Mouse (Mus musculus) forebrain, embryonic 12.5 days (tissue): Measurements from ENCODE around the gene Chd6. TPM values are rescaled to one million over a fixed set of nuclear protein-coding genes. Genes with fewer than 3 reads are reported as not detected.
A peak's percentile ranks its signal among the peaks of the same experiment; 100 is the strongest.

Experiments used
- ATAC-seq: fragments of 200-750 bp; cut with Nextera tagmentation; 2 replicates; pipeline ENCODE4 v1.8.0; 2017; ENCODE audit warnings: moderate TSS enrichment; ENCODE audit not compliant: low FRiP score
- H3K27ac ChIP-seq: fragments of 300-500 bp; sonication (generic); 2 replicates; pipeline ENCODE4 v1.5.1; 2016; ENCODE audit warnings: mild to moderate bottlenecking
- H3K27me3 ChIP-seq: fragments of 300-500 bp; sonication (generic); 2 replicates; pipeline ENCODE4 v1.6.1; 2016; ENCODE audit warnings: mild to moderate bottlenecking
- H3K36me3 ChIP-seq: fragments of 300-500 bp; sonication (generic); replicated peaks from 2 replicates; pipeline ENCODE4 v1.6.1; 2016; ENCODE audit warnings: mild to moderate bottlenecking
- H3K4me1 ChIP-seq: fragments of 300-500 bp; sonication (generic); 2 replicates; pipeline ENCODE4 v1.6.1; 2016
- H3K4me2 ChIP-seq: fragments of 300-500 bp; sonication (generic); 2 replicates; pipeline ENCODE4 v1.6.1; 2016; ENCODE audit warnings: mild to moderate bottlenecking, moderate library complexity
- H3K4me3 ChIP-seq: fragments of 300-500 bp; sonication (generic); replicated peaks from 2 replicates; pipeline ENCODE4 v1.5.1; 2016; ENCODE audit warnings: mild to moderate bottlenecking
- H3K9ac ChIP-seq: fragments of 300-500 bp; sonication (generic); 2 replicates; pipeline ENCODE4 v1.6.1; 2016; ENCODE audit warnings: mild to moderate bottlenecking
- H3K9me3 ChIP-seq: fragments of 300-500 bp; sonication (generic); 2 replicates; pipeline ENCODE4 v1.6.1; 2016
- WGBS: fragments of 180-500 bp; shearing (Covaris S2); methylation state at CpG from one replicate; pipeline ENCODE4 v1.1.7; 2016; 5-methylcytosine and 5-hydroxymethylcytosine counted together
- polyA plus RNA-seq: library from polyadenylated mRNA; unstranded; fragments of >200 nt; fragmentation: Nextera tagmentation; extraction: Ambion mirVana; gene quantifications from 2 replicates; pipeline ENCODE4 v1.2.1, GENCODE M21; 2016

Gene Chd6
- polyA plus RNA-seq, 1 experiment from 2014 or later: 50.3 TPM

DNA sequence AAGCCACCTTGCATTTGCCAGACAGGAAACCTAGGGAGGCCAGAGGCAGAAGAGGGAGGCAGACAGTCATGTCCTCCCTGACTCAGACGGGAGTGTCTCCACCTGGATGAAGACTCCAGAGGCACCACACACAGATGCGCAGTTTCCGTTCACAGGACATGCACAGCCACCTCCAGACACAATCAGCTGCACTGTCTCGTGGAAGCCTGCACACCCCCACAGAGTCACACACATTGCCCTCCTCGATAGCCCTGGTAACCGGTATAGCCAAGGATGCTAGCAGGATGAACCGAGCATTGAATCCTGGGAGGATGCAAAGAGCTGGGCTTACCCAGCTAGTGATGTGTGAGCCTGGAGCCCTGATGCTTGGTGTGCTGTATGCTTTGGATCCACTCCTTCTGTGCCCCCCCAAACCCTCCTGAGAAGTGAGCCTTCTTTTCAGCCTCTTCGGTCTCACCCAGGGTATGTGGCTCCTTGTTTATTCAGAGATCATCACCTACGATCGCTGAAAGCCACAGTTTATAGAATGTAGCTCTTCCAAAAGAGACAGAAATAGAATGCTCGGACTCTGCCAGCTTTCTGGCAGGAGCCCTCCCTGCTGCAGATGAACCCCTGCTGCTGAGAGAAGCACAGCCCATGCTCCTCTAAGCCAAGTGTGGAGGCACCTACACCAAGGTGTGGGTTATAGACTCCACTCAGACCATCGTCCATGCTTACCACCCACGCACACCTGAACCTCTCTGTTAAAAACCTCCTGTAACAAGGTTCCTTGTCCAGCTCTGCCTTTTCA lies 192.9 kb downstream of the Chd6 start:
- peaks cover 48% of the 10 kb centered on the region for H3K27me3 ChIP-seq
- 88% methylated on average over 13 of the region's 13 CpGs for whole genome bisulfite sequencing

DNA sequence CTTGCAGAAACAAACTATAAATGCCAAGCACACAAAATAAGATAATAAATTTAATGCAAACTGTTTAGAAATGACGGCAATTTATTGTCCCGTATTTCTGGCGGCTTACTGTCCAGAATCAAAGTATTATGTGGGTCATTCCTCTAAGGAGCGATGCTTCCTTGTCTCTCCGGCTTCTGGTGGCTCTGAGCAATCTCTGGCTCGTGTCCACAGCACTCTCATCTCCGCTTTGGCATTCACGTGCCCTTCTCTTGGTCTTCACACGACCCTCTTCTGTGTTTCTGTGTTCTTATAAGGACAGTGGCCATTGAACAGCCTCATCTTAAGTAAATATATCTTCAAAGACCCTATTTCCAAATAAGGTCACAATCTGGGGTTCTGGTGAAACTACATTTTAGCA lies 194.2 kb downstream of the Chd6 start:
- Histone ChIP-seq H3K36me3 (no peaks in the 10 kb centered on the region), H3K9me3 (no peaks in the 10 kb centered on the region), H3K4me3 (no peak overlapping the region), H3K4me1 (peaks cover 39% of the 10 kb centered on the region), H3K27me3 (peaks cover 62% of the 10 kb centered on the region), H3K27ac (no peak overlapping the region), H3K4me2 (no peak overlapping the region), H3K9ac (no peak overlapping the region)
- 89% methylated on average over 9 of the region's 9 CpGs for WGBS
- no peak for ATAC-seq

More for the DNA sequence above, 192.9 kb downstream of the Chd6 start:
- no peak overlapping the region for H3K27ac ChIP-seq
- no peak overlapping the region for H3K9ac ChIP-seq
- no peak overlapping the region for H3K4me3 ChIP-seq
- ATAC-seq: no peak
- no peaks in the 10 kb centered on the region for H3K36me3 ChIP-seq
- H3K4me2 ChIP-seq: no peak overlapping the region
- H3K9me3 ChIP-seq: no peaks in the 10 kb centered on the region
- H3K4me1 ChIP-seq: peaks cover 39% of the 10 kb centered on the region

DNA sequence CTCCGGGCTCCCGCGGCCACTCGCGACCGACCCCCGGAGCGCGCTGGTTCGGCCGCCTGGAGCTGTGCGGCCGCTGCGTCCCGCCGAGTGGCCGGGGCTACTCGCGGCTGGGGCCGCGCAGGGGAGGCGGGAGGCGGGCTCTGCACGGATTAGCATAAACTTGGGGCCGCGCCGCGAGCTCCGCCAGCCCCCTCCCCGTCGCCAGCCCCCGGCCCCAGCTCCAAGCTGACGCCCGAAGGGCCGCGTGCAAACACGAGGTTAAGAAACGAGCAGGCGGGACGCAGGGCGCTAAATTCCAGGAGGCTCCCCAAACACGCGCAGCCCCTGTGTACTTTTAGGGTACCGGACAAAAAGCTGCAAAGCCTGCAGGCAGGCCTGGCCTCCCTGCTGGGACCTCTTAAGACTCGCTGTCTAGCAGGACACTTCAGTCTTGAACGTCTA lies 196.6 kb downstream of the Chd6 start, which contains the start of gene Emilin3:
Gene Emilin3, minus strand, starts transcription at position 98 of the 441 bp plus-strand sequence.
- Histone ChIP-seq H3K4me2 (peak within 1 kb of the TSS; percentile 93), H3K27me3 (peaks cover 72% of the 10 kb centered on the region), H3K36me3 (no peaks in the 10 kb centered on the region), H3K4me1 (peaks cover 25% of the 10 kb centered on the region), H3K27ac (no peak within 1 kb of the TSS), H3K4me3 (peak within 1 kb of the TSS; percentile 56), H3K9ac (peak within 1 kb of the TSS; percentile 61), H3K9me3 (no peaks in the 10 kb centered on the region)
- ATAC-seq: peak; percentile 70
- 1% methylated on average over 36 of the region's 46 CpGs for WGBS

DNA sequence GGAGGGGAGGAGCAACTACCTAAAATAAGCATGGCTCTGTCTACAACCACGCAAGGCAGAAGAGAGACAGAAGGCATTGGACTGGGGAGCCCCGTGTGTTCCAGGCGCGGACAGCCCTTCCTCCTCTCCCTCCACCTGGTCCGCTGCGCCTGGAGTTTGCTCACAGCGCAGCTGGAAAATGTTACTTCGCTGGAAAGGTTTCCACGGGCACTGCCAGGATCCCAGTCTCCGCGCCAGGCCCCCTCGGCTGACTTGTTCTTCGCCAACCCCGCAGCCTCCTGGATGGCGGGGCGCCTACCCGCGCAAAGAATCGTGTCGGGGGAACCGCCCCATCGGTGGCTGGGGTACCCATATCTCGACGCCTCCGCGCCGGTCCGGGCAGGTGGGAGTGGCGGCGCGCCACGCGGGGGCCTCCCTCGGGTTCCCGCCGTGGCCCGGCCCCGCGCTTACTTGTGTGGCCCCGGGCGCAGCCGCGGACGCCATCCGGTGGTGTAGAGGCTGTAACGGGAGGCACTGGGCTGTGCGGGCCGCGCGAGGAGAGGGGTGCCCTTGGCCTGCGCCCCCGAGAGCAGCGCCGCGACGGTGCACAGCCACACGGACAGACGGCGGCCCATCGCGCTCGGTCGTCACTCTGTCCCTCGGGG lies 197.2 kb downstream of the Chd6 start:
- peaks cover 19% of the 10 kb centered on the region for H3K4me1 ChIP-seq
- peak overlapping the region; percentile 93 for H3K4me2 ChIP-seq
- ATAC-seq: peak; percentile 70
- no peak overlapping the region for H3K27ac ChIP-seq
- peak overlapping the region; percentile 56 for H3K4me3 ChIP-seq
- H3K9ac ChIP-seq: peak overlapping the region; percentile 61
- no peaks in the 10 kb centered on the region for H3K36me3 ChIP-seq
- H3K27me3 ChIP-seq: peaks cover 72% of the 10 kb centered on the region
- WGBS: 1% methylated on average over 63 of the region's 64 CpGs
- no peaks in the 10 kb centered on the region for H3K9me3 ChIP-seq

DNA sequence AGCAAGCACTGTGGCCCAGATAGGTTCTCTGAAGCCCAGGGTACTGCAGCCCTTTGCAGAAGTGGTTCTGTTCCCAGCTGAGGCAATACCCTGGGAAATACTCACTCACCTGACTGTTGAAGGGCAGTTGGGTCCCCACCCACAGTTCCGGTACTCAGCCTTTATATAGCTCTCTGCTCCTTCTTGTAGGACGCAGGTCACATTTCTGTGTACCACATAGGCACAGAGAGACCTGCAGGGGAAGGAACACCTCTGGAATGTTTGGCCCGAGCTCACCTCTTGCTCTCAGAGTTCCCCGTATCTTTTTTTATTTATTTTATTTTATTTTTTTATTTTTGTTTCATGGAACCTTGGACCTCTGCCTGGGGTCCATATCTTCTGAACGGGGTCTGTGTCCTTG lies 198.2 kb downstream of the Chd6 start:
- H3K4me3 ChIP-seq: no peak overlapping the region
- 89% methylated on average over 5 of the region's 5 CpGs for WGBS
- no peak for ATAC-seq

DNA sequence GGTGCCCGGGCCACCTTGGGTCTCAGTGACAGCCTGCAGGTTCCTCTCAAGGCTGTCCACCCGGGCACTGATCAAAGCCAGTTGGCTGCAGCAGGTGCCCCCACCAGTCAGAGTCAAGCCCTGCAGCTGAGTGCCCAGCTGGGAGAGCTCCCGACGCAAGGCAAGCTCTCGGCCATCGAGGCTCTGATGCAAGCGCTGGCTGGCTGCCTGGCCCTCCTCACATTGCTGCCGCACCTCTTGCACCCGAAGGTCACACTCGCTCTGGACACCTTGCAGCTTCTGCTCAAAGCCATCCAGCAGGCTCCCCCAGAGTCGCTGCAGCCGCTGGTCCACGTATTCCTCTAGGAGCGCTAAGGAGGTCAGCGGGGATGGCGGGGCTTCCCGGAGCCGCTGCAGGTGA lies 200.3 kb downstream of the Chd6 start:
- WGBS: 60% methylated on average over 18 of the region's 18 CpGs

More for the DNA sequence above, 198.2 kb downstream of the Chd6 start:
- no peak overlapping the region for H3K4me2 ChIP-seq
- H3K27me3 ChIP-seq: peaks cover 67% of the 10 kb centered on the region
- H3K9ac ChIP-seq: no peak overlapping the region
- H3K36me3 ChIP-seq: no peaks in the 10 kb centered on the region
- peaks cover 15% of the 10 kb centered on the region for H3K4me1 ChIP-seq
- H3K27ac ChIP-seq: no peak overlapping the region
- no peaks in the 10 kb centered on the region for H3K9me3 ChIP-seq

DNA sequence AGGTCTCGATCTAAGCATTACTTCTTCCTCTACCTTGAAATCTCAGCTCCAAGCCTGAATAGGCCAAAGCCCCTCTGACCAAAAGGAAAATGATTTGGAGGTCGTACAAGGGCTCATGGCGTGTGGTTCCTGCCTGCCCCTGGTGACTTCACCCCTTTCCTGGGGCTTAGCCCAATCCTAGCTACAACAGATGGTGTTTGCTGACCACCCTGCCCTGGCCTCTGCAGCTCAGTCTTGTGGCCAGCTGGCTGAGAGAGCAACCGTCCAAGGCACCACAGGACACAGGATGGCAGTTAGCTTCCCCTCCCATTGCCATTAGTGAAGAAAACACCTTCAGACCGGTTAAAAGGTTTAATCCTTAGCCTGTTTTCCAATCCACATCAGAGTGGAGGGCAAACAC lies 202.8 kb downstream of the Chd6 start:
- no peak overlapping the region for H3K27ac ChIP-seq

More for the DNA sequence above, 200.3 kb downstream of the Chd6 start:
- H3K9ac ChIP-seq: no peak overlapping the region
- H3K4me1 ChIP-seq: peaks cover 15% of the 10 kb centered on the region
- peaks cover 49% of the 10 kb centered on the region for H3K27me3 ChIP-seq
- H3K27ac ChIP-seq: no peak overlapping the region
- ATAC-seq: no peak
- no peaks in the 10 kb centered on the region for H3K36me3 ChIP-seq
- H3K4me3 ChIP-seq: no peak overlapping the region
- no peak overlapping the region for H3K4me2 ChIP-seq
- no peaks in the 10 kb centered on the region for H3K9me3 ChIP-seq

DNA sequence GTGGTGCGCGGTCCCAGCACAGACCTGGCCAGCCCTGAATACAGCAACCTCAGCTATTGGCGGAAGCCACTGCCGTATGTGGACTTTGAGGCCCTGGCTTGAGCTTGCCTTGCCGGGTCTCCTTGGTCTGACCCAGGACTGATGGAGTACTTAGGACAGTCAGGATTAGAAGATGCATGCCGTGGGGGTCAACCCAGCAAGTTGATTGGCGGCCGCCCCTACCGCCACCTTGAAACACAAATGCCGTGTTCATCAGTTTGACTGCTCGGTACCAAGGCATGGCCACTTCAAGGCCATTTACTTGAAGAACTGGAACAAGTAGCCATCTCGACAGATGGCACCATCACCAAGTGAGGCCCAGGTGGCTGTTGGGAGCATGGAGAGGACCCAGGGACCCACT lies 203.6 kb downstream of the Chd6 start:
- Histone ChIP-seq H3K27ac (no peak overlapping the region), H3K9ac (no peak overlapping the region), H3K27me3 (peaks cover 17% of the 10 kb centered on the region), H3K4me2 (no peak overlapping the region), H3K4me1 (no peaks in the 10 kb centered on the region), H3K36me3 (no peaks in the 10 kb centered on the region), H3K9me3 (no peaks in the 10 kb centered on the region), H3K4me3 (no peak overlapping the region)
- WGBS: 93% methylated on average over 12 of the region's 12 CpGs
- no peak for ATAC-seq

More for the DNA sequence above, 202.8 kb downstream of the Chd6 start:
- Histone ChIP-seq H3K4me2 (no peak overlapping the region), H3K4me1 (no peaks in the 10 kb centered on the region), H3K4me3 (no peak overlapping the region), H3K27me3 (peaks cover 25% of the 10 kb centered on the region), H3K9ac (no peak overlapping the region), H3K36me3 (no peaks in the 10 kb centered on the region), H3K9me3 (no peaks in the 10 kb centered on the region)
- 84% methylated on average over 5 of the region's 5 CpGs for WGBS
- no peak for ATAC-seq

DNA sequence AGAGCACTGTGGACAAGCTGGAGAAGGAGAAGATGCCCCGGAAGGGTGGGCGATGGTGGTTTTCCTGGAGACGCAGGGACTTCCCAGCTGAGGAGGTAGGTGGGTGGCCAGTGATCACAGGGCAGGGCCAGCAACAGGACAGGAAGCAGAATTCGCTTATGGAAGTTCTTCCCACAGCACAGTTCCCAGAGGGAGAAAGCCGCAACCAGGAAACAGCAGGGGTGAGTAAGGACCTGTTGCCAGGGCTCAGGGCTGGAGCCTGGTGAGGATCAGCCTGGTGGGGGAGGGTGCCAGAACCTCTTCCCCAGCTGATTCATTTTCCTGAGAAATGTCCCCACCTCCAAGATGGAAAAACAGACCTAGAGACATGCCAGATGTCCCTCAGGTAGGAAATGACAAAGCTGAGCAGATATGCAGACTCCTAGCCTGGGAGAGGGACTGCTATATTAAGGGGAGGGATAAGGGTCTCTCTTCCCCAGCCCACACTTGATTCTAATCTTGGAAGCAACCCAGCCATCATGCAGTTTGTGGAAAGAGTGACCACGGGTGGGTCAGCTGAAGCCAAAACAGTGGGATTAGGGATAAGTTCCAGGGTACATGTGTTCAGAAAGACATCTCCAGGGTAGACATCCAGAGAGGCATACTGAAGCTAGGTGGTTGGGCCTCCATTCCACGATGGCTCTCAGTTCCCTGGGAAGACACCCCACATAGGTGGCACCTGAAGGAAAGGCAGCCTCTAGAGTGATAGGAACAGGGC lies 207.0 kb downstream of the Chd6 start:
- ATAC-seq: no peak
- Histone ChIP-seq H3K4me1 (no peaks in the 10 kb centered on the region), H3K9me3 (no peaks in the 10 kb centered on the region), H3K36me3 (no peaks in the 10 kb centered on the region), H3K27ac (no peak overlapping the region), H3K4me2 (no peak overlapping the region), H3K4me3 (no peak overlapping the region), H3K9ac (no peak overlapping the region), H3K27me3 (no peaks in the 10 kb centered on the region)
- WGBS: 84% methylated on average over 7 of the region's 7 CpGs

Other genes starting within 250 kb of the Chd6 start
- gene Zhx3, start 236.1 kb downstream of the Chd6 start, polyA plus RNA-seq: 16.0 and 16.5 TPM in 2 replicates
- gene Lpin3, start 228.4 kb downstream of the Chd6 start, polyA plus RNA-seq: 0.27 and 0.28 TPM in 2 replicates
- 2.9 and 3.2 TPM in 2 replicates for gene Emilin3, start 196.7 kb downstream of the Chd6 start, polyA plus RNA-seq